Mouse (Mus musculus): ENCODE measurements around the gene Ift43. TPM values are rescaled to one million over a fixed set of nuclear protein-coding genes. Genes with fewer than 3 reads are reported as not detected.

Ift43 gene
- polyA plus RNA-seq, 2 experiments, result 3.3 to 7.3 TPM

DNA sequence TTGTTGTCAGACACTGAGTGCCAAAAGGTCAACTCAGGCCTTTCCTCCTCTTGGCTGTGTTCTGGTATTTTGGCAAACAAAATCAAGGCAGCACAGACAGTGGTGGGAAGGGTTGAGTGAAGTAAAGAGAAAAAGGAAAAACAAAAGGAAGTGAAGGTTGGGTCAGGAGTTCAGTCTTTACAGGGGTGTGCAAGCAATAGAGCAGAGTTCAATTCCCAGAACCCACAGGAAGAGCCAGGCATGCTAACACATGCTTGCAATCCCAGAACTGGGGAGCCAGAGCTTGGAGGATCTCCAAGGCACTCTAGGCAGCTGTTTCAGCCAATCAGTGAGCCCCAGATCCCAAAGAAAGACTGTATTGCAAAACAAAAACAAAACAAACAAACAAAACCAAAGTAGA is 17.5 kb upstream of the Ift43 start:
- no peaks in the 10 kb centered on the region for H3K9me3 ChIP-seq (ENCODE audit: control insufficient read depth, low read length)
- no peak overlapping the region for H3K27ac ChIP-seq
- H3K27me3 ChIP-seq (ENCODE audit: control insufficient read depth, insufficient read depth, low read length), result no peaks in the 10 kb centered on the region
- no peak overlapping the region for H3K4me3 ChIP-seq (ENCODE audit: insufficient read depth in 1 of 2, low read depth in 2 of 2, low read length in 2 of 2)
- DNase-seq (ENCODE audit: low read depth in 3 of 3, low spot score in 3 of 3) (no peak), ATAC-seq (ENCODE audit: insufficient read depth) (no peak)
- H3K4me1 ChIP-seq (replicated peaks; ENCODE audit: control insufficient read depth in 2 of 2, insufficient read depth in 2 of 2, low read length in 1 of 2), result peaks cover 0 to 2% of the 10 kb centered on the region in 2 experiments; a peak in 1 of 4 replicates
- H3K4me2 ChIP-seq (ENCODE audit: low read depth), result no peak overlapping the region
- H3K36me3 ChIP-seq (replicated peaks; ENCODE audit: control insufficient read depth, insufficient read depth, low read depth), result no peaks in the 10 kb centered on the region
- TF ChIP-seq EP300 (IDR thresholded peaks at IDR 0.05; ENCODE audit: low read depth) (no peak), CTCF (IDR thresholded peaks at IDR 0.05; ENCODE audit: low read depth) (no peak)
- no peak overlapping the region for H3K9ac ChIP-seq (replicated peaks)

DNA sequence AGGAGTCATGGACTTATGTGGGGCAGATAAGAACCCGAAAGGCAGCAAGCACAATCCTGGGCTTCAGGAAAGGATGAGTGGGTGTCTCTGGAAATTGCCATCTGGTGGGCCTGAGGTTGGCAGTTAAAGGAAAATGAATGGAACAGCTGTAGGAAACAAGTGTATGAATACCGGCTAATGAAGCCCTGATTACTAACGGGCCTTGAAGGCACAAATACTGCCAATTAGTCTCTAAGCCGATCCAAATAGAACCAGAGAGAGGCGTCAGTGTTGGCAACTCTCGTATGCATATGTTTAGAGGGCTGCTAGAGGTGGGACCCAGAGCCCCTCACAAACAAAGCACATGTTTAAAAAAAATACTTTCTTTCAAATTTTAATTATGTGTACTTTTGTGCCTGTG is 10.9 kb upstream of the Ift43 start:
- H3K9ac ChIP-seq (replicated peaks), result no peak overlapping the region
- H3K9me3 ChIP-seq (ENCODE audit: control insufficient read depth, low read length), result no peaks in the 10 kb centered on the region
- no peak overlapping the region for H3K27ac ChIP-seq
- TF ChIP-seq CTCF (IDR thresholded peaks at IDR 0.05; ENCODE audit: low read depth) (no peak), EP300 (IDR thresholded peaks at IDR 0.05; ENCODE audit: low read depth) (no peak)
- H3K4me3 ChIP-seq (ENCODE audit: insufficient read depth in 1 of 2, low read depth in 2 of 2, low read length in 2 of 2), result no peak overlapping the region
- H3K4me1 ChIP-seq (replicated peaks; ENCODE audit: control insufficient read depth in 2 of 2, insufficient read depth in 2 of 2, low read length in 1 of 2), result no peaks in the 10 kb centered on the region
- ATAC-seq (ENCODE audit: insufficient read depth) (no peak), DNase-seq (ENCODE audit: low read depth in 3 of 3, low spot score in 3 of 3) (no peak)
- no peak overlapping the region for H3K4me2 ChIP-seq (ENCODE audit: low read depth)
- WGBS (ENCODE audit: insufficient replicate concordance), result 69% methylated on average over 6 of the region's 6 CpGs
- H3K27me3 ChIP-seq (ENCODE audit: control insufficient read depth, insufficient read depth, low read length), result no peaks in the 10 kb centered on the region
- H3K36me3 ChIP-seq (replicated peaks; ENCODE audit: control insufficient read depth, insufficient read depth, low read depth), result no peaks in the 10 kb centered on the region

DNA sequence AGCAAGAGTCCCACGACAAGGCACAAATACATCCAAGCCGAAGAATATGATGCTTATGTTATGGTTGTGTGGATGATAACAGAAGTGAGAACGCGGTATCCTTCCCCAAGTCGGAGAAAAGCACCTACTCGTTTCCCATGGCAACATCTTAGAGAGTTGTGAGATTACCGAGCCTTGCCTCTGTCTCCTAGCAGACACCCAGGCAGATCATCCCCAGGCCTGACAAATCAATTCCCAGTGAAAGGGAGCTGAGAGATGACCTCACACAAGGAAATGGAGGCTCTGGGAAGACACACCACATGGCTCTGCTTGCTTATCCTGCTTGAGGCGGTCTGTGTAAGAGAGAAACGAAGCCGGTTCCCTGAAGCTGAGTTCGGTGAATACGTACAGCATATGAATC is 7.7 kb upstream of the Ift43 start:
- Histone ChIP-seq H3K4me1 (replicated peaks; ENCODE audit: control insufficient read depth in 2 of 2, insufficient read depth in 2 of 2, low read length in 1 of 2) (no peaks in the 10 kb centered on the region), H3K9me3 (ENCODE audit: control insufficient read depth, low read length) (no peaks in the 10 kb centered on the region), H3K9ac (replicated peaks) (no peak overlapping the region), H3K4me3 (ENCODE audit: insufficient read depth in 1 of 2, low read depth in 2 of 2, low read length in 2 of 2) (no peak overlapping the region), H3K36me3 (replicated peaks; ENCODE audit: control insufficient read depth, insufficient read depth, low read depth) (no peaks in the 10 kb centered on the region), H3K4me2 (ENCODE audit: low read depth) (no peak overlapping the region), H3K27ac (no peak overlapping the region), H3K27me3 (ENCODE audit: control insufficient read depth, insufficient read depth, low read length) (peaks cover 15% of the 10 kb centered on the region)
- ATAC-seq (ENCODE audit: insufficient read depth) (no peak), DNase-seq (ENCODE audit: low read depth in 3 of 3, low spot score in 3 of 3) (no peak)
- 68% methylated on average over 12 of the region's 12 CpGs for WGBS (ENCODE audit: insufficient replicate concordance)
- no peak for TF ChIP-seq CTCF (IDR thresholded peaks at IDR 0.05; ENCODE audit: low read depth)
- TF ChIP-seq EP300 (IDR thresholded peaks at IDR 0.05; ENCODE audit: low read depth), result no peak

DNA sequence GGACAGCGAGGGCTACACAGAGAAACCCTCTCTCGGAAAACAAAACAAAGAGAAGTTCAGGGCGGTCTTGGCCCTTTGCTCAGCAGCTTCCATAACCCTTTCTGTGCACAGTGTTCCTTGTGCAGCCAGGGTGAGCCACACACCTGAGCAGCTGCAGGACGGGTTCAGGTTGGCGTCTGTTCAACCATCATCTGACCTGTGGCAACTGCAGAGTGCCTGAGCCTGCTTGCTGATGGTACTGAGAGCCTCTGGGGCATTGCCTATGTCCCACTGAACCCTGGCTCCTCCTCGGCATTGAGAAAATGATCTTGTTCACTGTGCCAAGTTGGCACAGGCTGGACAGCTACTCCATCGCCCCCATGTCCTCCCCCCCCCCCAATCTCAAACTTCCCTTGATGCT is 7.0 kb upstream of the Ift43 start:
- Histone ChIP-seq H3K4me3 (ENCODE audit: insufficient read depth in 1 of 2, low read depth in 2 of 2, low read length in 2 of 2) (no peak overlapping the region), H3K4me1 (replicated peaks; ENCODE audit: control insufficient read depth in 2 of 2, insufficient read depth in 2 of 2, low read length in 1 of 2) (no peaks in the 10 kb centered on the region), H3K27me3 (ENCODE audit: control insufficient read depth, insufficient read depth, low read length) (peaks cover 15% of the 10 kb centered on the region), H3K9me3 (ENCODE audit: control insufficient read depth, low read length) (no peaks in the 10 kb centered on the region), H3K27ac (no peak overlapping the region), H3K4me2 (ENCODE audit: low read depth) (no peak overlapping the region), H3K9ac (replicated peaks) (no peak overlapping the region), H3K36me3 (replicated peaks; ENCODE audit: control insufficient read depth, insufficient read depth, low read depth) (no peaks in the 10 kb centered on the region)
- ATAC-seq (ENCODE audit: insufficient read depth) (no peak), DNase-seq (ENCODE audit: low read depth in 3 of 3, low spot score in 3 of 3) (no peak)
- 62% methylated on average over 7 of the region's 7 CpGs for WGBS (ENCODE audit: insufficient replicate concordance)
- TF ChIP-seq EP300 (IDR thresholded peaks at IDR 0.05; ENCODE audit: low read depth) (no peak), CTCF (IDR thresholded peaks at IDR 0.05; ENCODE audit: low read depth) (no peak)

DNA sequence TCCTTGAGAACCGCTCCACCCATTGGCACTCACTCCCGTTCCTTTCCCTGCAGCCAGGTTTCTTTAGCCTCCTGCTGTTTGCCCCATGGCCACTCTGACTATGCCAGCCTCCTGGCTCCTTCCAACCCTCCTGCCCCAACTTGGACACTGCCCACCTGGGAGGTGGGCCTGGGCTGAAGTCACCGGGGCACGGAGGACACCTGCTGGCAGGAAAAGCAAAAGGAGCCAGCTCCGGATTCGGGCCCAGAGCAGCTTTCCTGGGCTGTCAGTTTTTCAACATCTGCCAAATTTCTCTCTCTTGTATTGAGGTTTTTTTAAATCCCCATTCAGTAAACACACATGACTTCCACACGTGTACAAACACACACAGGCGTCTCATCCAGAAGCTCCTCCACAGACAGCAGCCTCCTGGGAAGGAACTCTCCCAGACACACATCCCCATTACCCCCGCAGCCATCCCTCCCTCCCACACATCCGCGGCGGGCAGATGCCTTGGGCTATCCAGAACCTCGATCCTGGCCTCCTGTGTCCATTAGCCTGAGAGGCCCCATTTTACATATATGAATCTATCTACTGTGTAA is 5.9 kb upstream of the Ift43 start:
- no peak overlapping the region for H3K9ac ChIP-seq (replicated peaks)

More for the DNA sequence above, 5.9 kb upstream of the Ift43 start:
- H3K36me3 ChIP-seq (replicated peaks; ENCODE audit: control insufficient read depth, insufficient read depth, low read depth), result no peaks in the 10 kb centered on the region
- H3K4me3 ChIP-seq (ENCODE audit: insufficient read depth in 1 of 2, low read depth in 2 of 2, low read length in 2 of 2), result no peak overlapping the region
- ATAC-seq (ENCODE audit: insufficient read depth) (no peak), DNase-seq (ENCODE audit: low read depth in 3 of 3, low spot score in 3 of 3) (no peak)
- H3K9me3 ChIP-seq (ENCODE audit: control insufficient read depth, low read length), result no peaks in the 10 kb centered on the region
- H3K4me2 ChIP-seq (ENCODE audit: low read depth), result no peak overlapping the region
- no peak overlapping the region for H3K27ac ChIP-seq
- H3K4me1 ChIP-seq (replicated peaks; ENCODE audit: control insufficient read depth in 2 of 2, insufficient read depth in 2 of 2, low read length in 1 of 2), result no peaks in the 10 kb centered on the region
- 17% methylated on average over 13 of the region's 13 CpGs for WGBS (ENCODE audit: insufficient replicate concordance)
- TF ChIP-seq CTCF (IDR thresholded peaks at IDR 0.05; ENCODE audit: low read depth), result 0 out of 2 replicates have a peak, but pooled peaks have one; percentile 17
- no peak for TF ChIP-seq EP300 (IDR thresholded peaks at IDR 0.05; ENCODE audit: low read depth)
- peaks cover 24% of the 10 kb centered on the region for H3K27me3 ChIP-seq (ENCODE audit: control insufficient read depth, insufficient read depth, low read length)
